Mouse (Mus musculus) layer of hippocampus, adult 11-12 months (tissue): ENCODE data around the gene Omt2b.
"Not testable (repeated sequence)": the region's sequence is repeated elsewhere in the genome, so short reads cannot be mapped to it uniquely, and the experiment has no call there.

Experiments used
- DNase-seq: peaks from one replicate; pipeline ENCODE4 v3.0.0; 2022; ENCODE audit warnings: low spot score

Omt2b gene

DNA sequence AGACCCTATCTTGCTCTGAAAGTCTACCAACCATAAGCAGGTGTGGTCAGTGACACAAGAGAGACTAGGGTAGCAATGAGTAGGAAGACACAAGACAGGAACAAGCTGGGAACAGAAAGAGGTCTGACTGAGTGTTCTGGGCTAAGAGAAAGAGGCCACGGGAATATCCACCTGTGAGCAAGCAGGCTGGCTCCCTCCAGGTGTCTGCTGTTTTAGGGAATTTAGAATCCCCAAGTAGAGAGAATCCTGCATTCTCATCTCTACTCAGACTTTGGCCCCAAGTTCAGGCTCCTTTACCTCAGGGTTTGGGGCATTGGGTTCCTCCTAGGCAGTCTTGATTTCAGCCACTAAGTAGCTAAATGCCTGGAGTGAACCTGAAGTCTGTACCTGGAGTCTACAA, at the start of gene Omt2b:
TSS of gene Omt2b (plus strand) at position 301 of the 400 bp plus-strand sequence.
- not testable (repeated sequence) for DNase-seq

DNA sequence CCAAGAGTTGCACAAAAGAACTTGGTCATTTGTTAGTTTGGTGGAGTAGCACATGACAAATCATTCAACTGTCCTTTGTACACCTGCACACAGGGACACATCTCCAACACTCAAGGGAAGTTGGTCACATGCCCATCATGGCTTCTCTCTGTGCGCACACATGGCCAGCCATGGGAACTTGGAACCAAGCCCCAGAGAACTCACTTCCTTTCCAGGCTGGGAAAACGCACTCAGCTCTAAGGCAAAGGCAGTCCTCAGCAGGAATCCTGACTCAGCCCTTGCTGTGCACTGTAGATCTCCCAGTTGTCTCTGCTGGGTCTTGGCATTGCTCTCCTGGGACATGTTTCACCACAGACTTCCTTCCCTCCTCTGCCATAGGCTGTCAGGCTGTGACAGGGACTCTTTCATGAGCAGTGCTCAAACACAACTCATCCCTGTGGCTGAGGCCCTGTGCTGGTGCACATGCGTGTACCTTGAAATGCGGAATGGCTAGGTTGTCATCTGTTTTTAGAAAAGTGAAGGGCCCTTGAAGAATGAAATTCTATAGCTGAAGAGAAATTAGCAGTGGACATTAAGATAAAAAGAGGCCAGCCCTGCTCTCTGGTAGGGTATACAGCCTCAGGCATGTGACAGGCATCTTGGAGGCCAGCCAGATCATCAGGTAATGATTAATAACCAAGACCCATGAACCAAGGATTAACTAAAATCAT, 45.2 kb upstream of the Omt2b start:
- DNase-seq: not testable (repeated sequence)

DNA sequence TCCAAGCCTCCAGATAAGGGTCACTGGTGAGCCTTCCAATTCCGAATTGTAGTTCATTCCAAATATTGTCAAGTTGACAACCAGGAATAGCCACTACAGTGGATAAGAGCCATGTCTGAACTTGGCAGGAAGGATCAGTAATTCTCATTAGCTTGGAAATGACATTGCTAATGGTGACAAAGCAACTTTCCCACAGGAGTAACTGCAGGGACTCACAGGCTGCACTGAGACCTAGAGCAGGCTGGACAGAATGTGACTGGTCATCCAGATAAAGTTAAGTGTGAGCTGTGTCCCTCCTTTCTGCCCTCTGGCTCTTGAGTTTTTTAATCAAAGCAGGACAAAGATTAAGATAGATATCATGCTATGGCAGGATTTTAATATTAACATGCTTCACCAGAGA, 38.3 kb upstream of the Omt2b start:
- not testable (repeated sequence) for DNase-seq

DNA sequence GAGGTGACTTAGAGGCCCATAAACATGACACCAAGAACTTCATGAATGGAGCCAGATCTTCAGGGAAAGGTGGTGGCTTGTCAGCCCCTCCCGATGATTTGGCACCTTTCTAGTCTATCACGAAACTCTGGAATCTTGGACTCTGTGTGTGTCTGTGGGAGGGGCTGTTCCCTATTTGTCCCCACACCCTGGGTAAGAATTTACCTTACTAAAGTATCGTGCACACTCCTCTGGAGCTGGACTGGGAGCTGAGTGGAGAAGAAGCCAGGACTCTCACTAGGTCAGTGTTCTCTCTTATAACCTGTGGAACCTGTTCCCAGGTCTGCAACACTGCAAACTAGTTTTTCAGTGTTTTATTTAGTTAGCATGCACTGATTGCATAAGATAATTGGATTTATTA, 37.7 kb upstream of the Omt2b start, which contains the start of gene Gm10639:
TSS of gene Gm10639 (plus strand) at position 201 of the 400 bp plus-strand sequence.
- DNase-seq: not testable (repeated sequence)

- not testable (repeated sequence) for DNase-seq
Measured at GRCm38 (mm10) chr9:78292462-78292861, 34.9 kb upstream of the Omt2b start.

- not testable (repeated sequence) for DNase-seq
Measured at GRCm38 (mm10) chr9:78293683-78294082, 33.7 kb upstream of the Omt2b start.

GRCm38 (mm10) chr9:78294781-78295180, 32.6 kb upstream of the Omt2b start:
- not testable (repeated sequence) for DNase-seq

DNA sequence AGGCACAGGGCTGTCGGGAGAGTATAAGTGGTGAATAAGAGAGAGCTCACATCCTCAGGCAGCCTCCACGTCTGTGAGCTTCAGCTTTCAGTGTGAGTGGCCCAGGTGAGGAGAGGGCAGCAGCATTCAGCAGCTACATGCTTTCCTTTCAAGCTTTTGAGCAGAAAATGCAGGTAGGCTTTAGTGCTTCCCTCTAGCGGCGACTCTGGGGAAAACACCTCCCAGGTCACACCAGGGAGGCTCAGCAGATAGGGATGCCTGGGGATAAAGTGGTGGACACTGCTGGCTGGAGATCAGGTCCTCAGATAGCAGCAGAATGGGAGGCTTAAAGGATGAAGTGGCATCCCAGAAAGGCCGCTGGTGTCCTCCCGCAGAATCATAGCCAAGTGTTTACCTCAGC, 31.3 kb upstream of the Omt2b start:
- peak; percentile 17 for DNase-seq

GRCm38 (mm10) chr9:78298232-78298631, 29.2 kb upstream of the Omt2b start:
- DNase-seq: no peak

GRCm38 (mm10) chr9:78299143-78299542, 28.2 kb upstream of the Omt2b start:
- DNase-seq: not testable (repeated sequence)

DNA sequence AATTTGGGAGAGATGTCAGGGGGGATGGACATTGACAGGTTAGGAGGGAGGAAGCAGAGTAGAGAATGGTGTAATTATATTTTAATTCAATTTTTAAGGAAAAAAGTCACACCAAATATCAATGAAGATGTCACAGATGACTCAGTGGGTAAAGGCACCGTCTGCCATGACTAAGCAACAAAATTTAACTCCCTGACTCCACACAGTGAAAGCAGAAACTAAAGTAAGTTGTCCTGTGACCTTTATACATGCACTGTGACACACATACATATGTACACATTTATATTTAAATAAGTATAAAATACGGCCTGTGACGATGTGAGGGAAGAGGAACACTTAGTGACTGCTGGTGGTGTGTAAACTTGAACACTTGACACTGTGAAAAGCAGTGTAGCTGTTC, 19.3 kb upstream of the Omt2b start:
- not testable (repeated sequence) for DNase-seq

GRCm38 (mm10) chr9:78314696-78315095, 12.7 kb upstream of the Omt2b start, which contains the start of gene Omt2a:
Omt2a (minus strand) TSS chr9:78314796.
- no peak for DNase-seq

DNA sequence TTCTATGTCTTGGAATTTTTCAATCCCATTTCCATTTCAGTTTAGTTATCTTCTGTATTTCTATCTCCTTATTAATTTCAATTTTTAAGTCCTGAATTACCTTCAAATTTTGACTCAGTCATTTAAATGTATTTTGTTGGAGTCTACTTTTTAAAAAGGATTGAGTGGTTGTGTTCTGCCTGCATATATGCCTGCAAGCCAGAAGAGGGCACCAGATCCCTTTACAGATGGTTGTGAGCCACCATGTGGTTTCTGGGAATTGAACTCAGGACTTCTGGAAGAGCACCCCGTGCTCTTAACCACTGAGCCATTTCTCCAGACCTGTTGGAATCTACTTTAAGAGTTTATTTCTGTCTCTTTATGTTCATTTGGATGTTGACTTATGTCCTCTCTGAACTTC, 7.9 kb upstream of the Omt2b start:
- DNase-seq: no peak

- not testable (repeated sequence) for DNase-seq
Measured at GRCm38 (mm10) chr9:78337050-78337449, 9.7 kb downstream of the Omt2b start.

DNA sequence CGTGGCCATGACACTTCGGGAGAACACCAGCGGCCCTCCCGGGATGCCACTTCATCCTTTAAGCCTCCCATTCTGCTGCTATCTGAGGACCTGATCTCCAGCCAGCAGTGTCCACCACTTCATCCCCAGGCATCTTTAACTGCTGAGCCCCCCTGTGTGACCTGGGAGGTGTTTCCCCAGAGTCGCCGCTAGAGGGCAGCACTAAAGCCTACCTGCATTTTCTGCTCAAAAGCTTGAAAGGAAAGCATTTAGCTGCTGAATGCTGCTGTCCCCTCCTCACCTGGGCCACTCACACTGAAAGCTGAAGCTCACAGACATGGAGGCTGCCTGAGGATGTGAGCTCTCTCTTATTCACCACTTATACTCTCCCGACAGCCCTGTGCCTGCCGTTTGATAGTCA, 12.9 kb downstream of the Omt2b start:
- DNase-seq: peak; percentile 6

- DNase-seq: not testable (repeated sequence)
Measured at GRCm38 (mm10) chr9:78342494-78342893, 15.1 kb downstream of the Omt2b start.

- DNase-seq: not testable (repeated sequence)
Measured at GRCm38 (mm10) chr9:78343055-78343454, 15.7 kb downstream of the Omt2b start.

GRCm38 (mm10) chr9:78345235-78345634, 17.8 kb downstream of the Omt2b start:
- not testable (repeated sequence) for DNase-seq

DNA sequence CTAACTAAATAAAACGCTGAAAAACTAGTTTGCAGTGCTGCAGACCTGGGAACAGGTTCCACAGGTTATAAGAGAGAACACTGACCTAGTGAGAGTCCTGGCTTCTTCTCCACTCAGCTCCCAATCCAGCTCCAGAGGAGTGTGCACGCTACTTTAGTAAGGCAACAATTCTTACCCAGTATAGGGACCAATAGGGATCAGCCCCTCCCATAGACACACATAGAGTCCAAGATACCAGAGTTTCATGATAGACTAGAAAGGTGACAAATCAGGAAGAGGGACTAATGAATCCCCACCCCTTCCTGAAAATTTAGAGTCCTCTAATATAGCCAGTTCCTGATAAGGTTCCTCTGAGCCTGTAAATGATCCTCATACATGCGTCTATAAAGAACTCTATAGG, 19.6 kb downstream of the Omt2b start:
- no peak for DNase-seq

GRCm38 (mm10) chr9:78348206-78349004, 21.0 kb downstream of the Omt2b start:
- DNase-seq: not testable (repeated sequence)

GRCm38 (mm10) chr9:78349141-78349540, 21.8 kb downstream of the Omt2b start:
- DNase-seq: not testable (repeated sequence)

GRCm38 (mm10) chr9:78350007-78350406, 22.6 kb downstream of the Omt2b start:
- not testable (repeated sequence) for DNase-seq
